Mouse (Mus musculus): ENCODE measurements around the gene Zfp51. TPM values are rescaled to one million over a fixed set of nuclear protein-coding genes. Genes with fewer than 3 reads are reported as not detected.

Zfp51 gene
- polyA plus RNA-seq, 1 experiment from 2014 or later = 14.4 TPM

DNA sequence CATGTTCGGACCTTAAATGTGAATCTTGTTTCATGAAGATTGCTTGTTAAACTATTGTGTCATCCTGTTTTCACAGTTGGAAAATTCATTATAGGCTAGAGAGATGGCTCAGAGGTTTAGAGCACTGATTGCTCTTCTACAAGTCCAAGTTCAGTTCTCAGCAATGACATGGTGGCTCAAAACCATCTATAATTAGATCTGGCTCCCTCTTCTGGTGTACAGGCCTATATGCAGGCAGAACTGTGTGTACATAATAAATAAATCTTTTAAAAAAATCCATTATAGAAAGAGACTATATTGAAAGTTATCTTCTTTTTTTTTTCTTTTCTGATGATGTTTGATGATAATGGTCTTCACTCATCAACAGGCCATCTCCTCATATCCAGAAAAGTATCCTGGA lies 54.4 kb downstream of the Zfp51 start:
- 96% methylated on average over 1 of the region's 1 CpGs for WGBS
- no peaks in the 10 kb centered on the region for H3K27me3 ChIP-seq (replicated peaks; ENCODE audit: control insufficient read depth, insufficient read depth, low read length)

DNA sequence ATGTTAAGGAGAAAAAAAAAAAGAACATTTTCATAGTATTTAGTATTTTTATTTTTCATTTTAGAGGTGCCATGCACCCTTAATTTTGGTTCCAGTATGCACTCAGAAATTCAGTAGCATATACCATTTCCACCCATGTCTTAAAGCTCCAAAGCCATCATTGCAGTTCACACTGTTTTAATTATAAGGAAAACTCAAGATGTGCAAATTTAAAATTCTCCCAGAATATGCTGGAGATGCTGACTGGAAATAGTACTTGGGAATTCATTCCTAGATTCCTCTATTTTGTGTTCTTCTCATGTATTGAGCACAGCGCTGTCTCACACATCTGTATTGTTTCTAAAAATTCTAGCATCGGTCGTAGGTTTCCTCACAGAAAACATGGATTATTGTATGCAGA lies 56.1 kb downstream of the Zfp51 start:
- H3K4me2 ChIP-seq (ENCODE audit: low read length) = no peak overlapping the region
- no peaks in the 10 kb centered on the region for H3K4me1 ChIP-seq (ENCODE audit: control insufficient read depth, insufficient read depth, low read length)
- H3K9me3 ChIP-seq (replicated peaks; ENCODE audit: control insufficient read depth, low read length) = no peaks in the 10 kb centered on the region
- no peak overlapping the region for H3K27ac ChIP-seq (ENCODE audit: low read depth, low read length)
- no peak overlapping the region for H3K9ac ChIP-seq (ENCODE audit: low read length)
- H3K27me3 ChIP-seq (replicated peaks; ENCODE audit: control insufficient read depth, insufficient read depth, low read length) = no peaks in the 10 kb centered on the region
- DNase-seq (ENCODE audit: low spot score) (no peak), ATAC-seq (no peak)
- peaks cover 17% of the 10 kb centered on the region for H3K36me3 ChIP-seq (ENCODE audit: control insufficient read depth, insufficient read depth, low read length)
- 97% methylated on average over 3 of the region's 3 CpGs for WGBS
- no peak overlapping the region for H3K4me3 ChIP-seq (ENCODE audit: low read depth, low read length)

More for the DNA sequence above, 54.4 kb downstream of the Zfp51 start:
- no peak overlapping the region for H3K9ac ChIP-seq (ENCODE audit: low read length)
- no peaks in the 10 kb centered on the region for H3K9me3 ChIP-seq (replicated peaks; ENCODE audit: control insufficient read depth, low read length)
- no peak overlapping the region for H3K27ac ChIP-seq (ENCODE audit: low read depth, low read length)
- DNase-seq (ENCODE audit: low spot score) (no peak), ATAC-seq (no peak)
- H3K4me1 ChIP-seq (ENCODE audit: control insufficient read depth, insufficient read depth, low read length) = no peaks in the 10 kb centered on the region
- H3K4me2 ChIP-seq (ENCODE audit: low read length) = no peak overlapping the region
- no peak overlapping the region for H3K4me3 ChIP-seq (ENCODE audit: low read depth, low read length)
- peaks cover 11% of the 10 kb centered on the region for H3K36me3 ChIP-seq (ENCODE audit: control insufficient read depth, insufficient read depth, low read length)

DNA sequence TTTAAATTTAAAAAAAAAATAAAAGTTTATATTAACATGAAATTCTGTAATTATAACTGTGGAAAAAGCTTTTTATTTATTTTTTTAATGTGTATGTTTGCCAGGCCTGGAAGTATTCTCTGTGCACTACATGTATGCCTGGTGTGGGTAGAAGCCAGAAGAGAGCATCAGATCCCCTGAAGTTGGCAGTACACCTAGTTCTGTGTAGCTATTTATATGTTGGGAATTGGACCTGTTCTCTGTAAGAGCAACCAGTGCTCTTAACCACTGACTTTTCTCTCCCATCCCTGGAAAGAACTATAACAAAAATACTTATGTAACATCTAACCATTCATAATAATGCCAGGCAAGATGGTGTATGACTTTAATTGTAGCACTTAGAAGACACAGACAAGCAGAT lies 59.6 kb downstream of the Zfp51 start:
- Histone ChIP-seq H3K36me3 (ENCODE audit: control insufficient read depth, insufficient read depth, low read length) (peaks cover 17% of the 10 kb centered on the region), H3K4me1 (ENCODE audit: control insufficient read depth, insufficient read depth, low read length) (no peaks in the 10 kb centered on the region), H3K4me2 (ENCODE audit: low read length) (no peak overlapping the region), H3K27me3 (replicated peaks; ENCODE audit: control insufficient read depth, insufficient read depth, low read length) (no peaks in the 10 kb centered on the region), H3K27ac (ENCODE audit: low read depth, low read length) (no peak overlapping the region), H3K9me3 (replicated peaks; ENCODE audit: control insufficient read depth, low read length) (no peaks in the 10 kb centered on the region), H3K4me3 (ENCODE audit: low read depth, low read length) (no peak overlapping the region), H3K9ac (ENCODE audit: low read length) (no peak overlapping the region)
- ATAC-seq (no peak), DNase-seq (ENCODE audit: low spot score) (no peak)

Other genes starting within 250 kb of the Zfp51 start
- gene Vmn1r234, start 224.3 kb upstream of the Zfp51 start, polyA plus RNA-seq (2014; fragmentation: Nextera tagmentation; extraction: Ambion mirVana) = not detected in 2 replicates
- gene Vmn1r235, start 194.0 kb upstream of the Zfp51 start, polyA plus RNA-seq (2014; fragmentation: Nextera tagmentation; extraction: Ambion mirVana) = not detected in 2 replicates
- not detected in 2 replicates for gene Vmn1r236, start 167.4 kb upstream of the Zfp51 start, polyA plus RNA-seq (2014; fragmentation: Nextera tagmentation; extraction: Ambion mirVana)
- gene Vmn1r237, start 138.5 kb upstream of the Zfp51 start, polyA plus RNA-seq (2014; fragmentation: Nextera tagmentation; extraction: Ambion mirVana) = not detected in 2 replicates
- gene Zfp677, start 66.6 kb upstream of the Zfp51 start, polyA plus RNA-seq (2014; fragmentation: Nextera tagmentation; extraction: Ambion mirVana) = 4.6 and 6.1 TPM in 2 replicates
- 6.0 and 7.3 TPM in 2 replicates for gene Zfp54, start 27.1 kb upstream of the Zfp51 start, polyA plus RNA-seq (2014; fragmentation: Nextera tagmentation; extraction: Ambion mirVana)
- 9.3 and 11.6 TPM in 2 replicates for gene Zfp53, start 38.6 kb downstream of the Zfp51 start, polyA plus RNA-seq (2014; fragmentation: Nextera tagmentation; extraction: Ambion mirVana)
- 1.4 and 1.9 TPM in 2 replicates for gene Zfp52, start 85.2 kb downstream of the Zfp51 start, polyA plus RNA-seq (2014; fragmentation: Nextera tagmentation; extraction: Ambion mirVana)
- gene Zfp948, start 116.6 kb downstream of the Zfp51 start, polyA plus RNA-seq (2014; fragmentation: Nextera tagmentation; extraction: Ambion mirVana) = 22.7 and 23.0 TPM in 2 replicates
- gene Zfp983, start 200.2 kb downstream of the Zfp51 start, polyA plus RNA-seq (2014; fragmentation: Nextera tagmentation; extraction: Ambion mirVana) = 11.8 and 14.8 TPM in 2 replicates
- 22.1 and 23.7 TPM in 2 replicates for gene Gm10226, start 241.5 kb downstream of the Zfp51 start, polyA plus RNA-seq (2014; fragmentation: Nextera tagmentation; extraction: Ambion mirVana)

All from forebrain, embryonic 14.5 days (tissue).